Mouse (Mus musculus): ENCODE measurements around the gene Zfp846.
"Not testable (repeated sequence)": the region's sequence is repeated elsewhere in the genome, so short reads cannot be mapped to it uniquely, and the experiment has no call there.

The Zfp846 gene

GRCm38 (mm10) chr9:20581175-20581634 is at the start of gene Zfp846:
Gene Zfp846, plus strand, starts transcription at chr9:20581291.
- DNase-seq = peak; percentile 99

GRCm38 (mm10) chr9:20534326-20534926 is 46.7 kb upstream of the Zfp846 start:
- no peak for DNase-seq

- DNase-seq = no peak
Observed at GRCm38 (mm10) chr9:20536598-20536997, 44.5 kb upstream of the Zfp846 start.

GRCm38 (mm10) chr9:20543496-20543895 is 37.6 kb upstream of the Zfp846 start:
- DNase-seq = no peak

- peak; percentile 72 for DNase-seq
Observed at GRCm38 (mm10) chr9:20544070-20544821, 36.8 kb upstream of the Zfp846 start.

GRCm38 (mm10) chr9:20545151-20545550 is 35.9 kb upstream of the Zfp846 start:
- peak; percentile 32 for DNase-seq

GRCm38 (mm10) chr9:20551781-20552275 is 29.3 kb upstream of the Zfp846 start:
- no peak for DNase-seq

GRCm38 (mm10) chr9:20552698-20553097 is 28.4 kb upstream of the Zfp846 start:
- DNase-seq = no peak

- DNase-seq = no peak
Observed at GRCm38 (mm10) chr9:20562177-20562576, 18.9 kb upstream of the Zfp846 start.

GRCm38 (mm10) chr9:20565326-20566030 is 15.6 kb upstream of the Zfp846 start:
- DNase-seq = not testable (repeated sequence)

- DNase-seq = no peak
Observed at GRCm38 (mm10) chr9:20571060-20571459, 10.0 kb upstream of the Zfp846 start.

GRCm38 (mm10) chr9:20576591-20576990 is 4.5 kb upstream of the Zfp846 start:
- DNase-seq = no peak

GRCm38 (mm10) chr9:20601270-20601669 is 20.2 kb downstream of the Zfp846 start:
- DNase-seq = no peak

- no peak for DNase-seq
Observed at GRCm38 (mm10) chr9:20606269-20606668, 25.2 kb downstream of the Zfp846 start.

GRCm38 (mm10) chr9:20607100-20607974 is 26.2 kb downstream of the Zfp846 start:
- peak; percentile 86 for DNase-seq

- DNase-seq = no peak
Observed at GRCm38 (mm10) chr9:20609831-20610464, 28.9 kb downstream of the Zfp846 start.

- DNase-seq = no peak
Observed at GRCm38 (mm10) chr9:20611976-20612375, 30.9 kb downstream of the Zfp846 start.

- DNase-seq = no peak
Observed at GRCm38 (mm10) chr9:20616685-20617084, 35.6 kb downstream of the Zfp846 start.

GRCm38 (mm10) chr9:20631332-20631731 is 50.2 kb downstream of the Zfp846 start:
- DNase-seq = no peak

- DNase-seq = not testable (repeated sequence)
Observed at GRCm38 (mm10) chr9:20635676-20636075, 54.6 kb downstream of the Zfp846 start.

- DNase-seq = no peak
Observed at GRCm38 (mm10) chr9:20636256-20636655, 55.2 kb downstream of the Zfp846 start.

- DNase-seq = no peak
Observed at GRCm38 (mm10) chr9:20636790-20637189, 55.7 kb downstream of the Zfp846 start.
